Mouse (Mus musculus) heart, adult 2 months (tissue): ENCODE measurements around the gene Zscan20. TPM values are rescaled to one million over a fixed set of nuclear protein-coding genes. Genes with fewer than 3 reads are reported as not detected.
A peak's percentile ranks its signal among the peaks of the same experiment; 100 is the strongest.

Source experiments
- DNase-seq, 2 experiments: peaks; one replicate each; pipeline ENCODE4 v3.0.0; 2021
- H3K27ac ChIP-seq: fragments of 200-600 bp; 2 replicates; pipeline ENCODE4 v1.8.1; 2022
- H3K27me3 ChIP-seq: fragments of 200-500 bp; 2 replicates; pipeline ENCODE4 v1.6.1; 2012; ENCODE audit warnings: mild to moderate bottlenecking, low read length, inconsistent platforms, mixed read lengths; ENCODE audit not compliant: control insufficient read depth, insufficient read depth
- H3K36me3 ChIP-seq: fragments of 200-500 bp; 2 replicates; pipeline ENCODE4 v1.6.1; 2012; ENCODE audit warnings: low read length, inconsistent platforms; ENCODE audit not compliant: control insufficient read depth, insufficient read depth
- H3K4me1 ChIP-seq: fragments of 200-500 bp; 2 replicates; pipeline ENCODE4 v1.6.1; 2011; ENCODE audit warnings: low read length; ENCODE audit not compliant: control insufficient read depth, insufficient read depth
- H3K4me3 ChIP-seq: fragments of 200-600 bp; 2 replicates; pipeline ENCODE4 v1.8.1; 2022
- H3K79me2 ChIP-seq: fragments of 200-500 bp; replicated peaks from 2 replicates; pipeline ENCODE4 v1.6.1; 2012; ENCODE audit warnings: mild to moderate bottlenecking, inconsistent platforms, low read length, moderate library complexity, mixed read lengths; ENCODE audit not compliant: control insufficient read depth, insufficient read depth
- H3K9ac ChIP-seq: fragments of 200-500 bp; 2 replicates; pipeline ENCODE4 v1.6.1; 2012; ENCODE audit warnings: low read depth, mild to moderate bottlenecking, control low read depth, inconsistent platforms, low read length, mixed read lengths
- CTCF ChIP-seq: fragments of 200-600 bp; IDR thresholded peaks from 2 replicates; pipeline ENCODE4 v1.8.1; 2022; ENCODE audit warnings: antibody characterized with exemption, mild to moderate bottlenecking, moderate library complexity
- EP300 ChIP-seq: fragments of 200-500 bp; IDR thresholded peaks from 2 replicates; pipeline ENCODE4 v1.6.1; 2011; ENCODE audit warnings: low read depth, low read length, control low read depth; ENCODE audit not compliant: insufficient read depth
- POLR2A ChIP-seq: fragments of 200-500 bp; IDR thresholded peaks from 2 replicates; pipeline ENCODE4 v1.6.1; 2011; ENCODE audit warnings: mild to moderate bottlenecking, low read depth, low read length, control low read depth; ENCODE audit not compliant: insufficient read depth
- WGBS: fragments of 180-500 bp; shearing (Covaris S2); methylation state at CpG from one replicate; pipeline ENCODE4 v1.1.7; 2018; 5-methylcytosine and 5-hydroxymethylcytosine counted together
- intact Hi-C: fragments of 180-260 bp; cut with DNase I; formaldehyde crosslinking; loops from one replicate; pipeline ENCODE4 v1.15.1; 2025
- polyA plus RNA-seq: library from polyadenylated mRNA; depleted of rRNA; stranded (reverse); fragments of >200 nt; gene quantifications from 2 replicates; pipeline ENCODE4 v1.2.3, GENCODE M21; 2012
- total RNA-seq, 2 experiments: library from RNA; stranded (reverse); gene quantifications; 2 replicates each; pipeline ENCODE4 v1.2.3; 2021

Zscan20 gene
- total and polyA plus RNA-seq, 3 experiments, result 1.8 to 10.1 (median 6.0) TPM

DNA sequence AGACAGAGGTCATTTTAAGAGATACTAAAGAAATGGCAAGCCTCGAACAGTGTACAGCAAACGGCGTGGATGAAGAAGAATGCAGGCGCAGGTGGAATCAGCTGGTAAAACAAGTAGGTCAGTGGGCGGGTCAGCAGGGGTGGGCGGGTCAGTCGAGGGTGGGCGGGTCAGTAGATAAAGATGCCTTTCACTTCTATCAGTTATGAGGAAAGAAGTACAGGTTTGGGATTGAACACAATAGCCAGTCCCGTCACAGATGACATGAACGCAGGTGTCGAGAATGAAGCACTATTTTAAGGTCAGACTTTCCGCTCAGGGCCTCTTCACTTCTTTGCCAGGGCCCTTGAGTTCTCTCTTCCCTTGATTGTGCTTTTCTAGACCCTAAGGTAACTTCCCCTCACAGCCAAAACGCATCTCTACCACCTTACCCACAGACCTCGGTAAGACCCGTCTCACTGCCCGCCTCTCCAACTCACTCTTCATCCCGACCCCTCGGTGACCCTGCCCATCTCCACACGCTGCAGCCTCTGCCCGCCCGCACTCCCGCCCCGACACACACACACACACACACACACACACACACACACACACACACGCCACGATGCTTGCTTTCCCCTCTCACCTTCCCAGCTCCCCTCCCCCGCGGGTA is 498 bp downstream of the Zscan20 start:
- Histone ChIP-seq H3K27me3 (no peaks in the 10 kb centered on the region), H3K4me3 (peak overlapping the region; percentile 59), H3K36me3 (no peaks in the 10 kb centered on the region), H3K79me2 (no peaks in the 10 kb centered on the region), H3K4me1 (no peaks in the 10 kb centered on the region), H3K27ac (peak overlapping the region; percentile 18; the same call in 1 of the 2 replicates), H3K9ac (peak overlapping the region; percentile 58)
- WGBS, result 5% methylated on average over 27 of the region's 27 CpGs
- DNase-seq, result no peak
- intact Hi-C loops, result no loop called here
- TF ChIP-seq CTCF, result no peak
- TF ChIP-seq EP300, result no peak
- no peak for TF ChIP-seq POLR2A

DNA sequence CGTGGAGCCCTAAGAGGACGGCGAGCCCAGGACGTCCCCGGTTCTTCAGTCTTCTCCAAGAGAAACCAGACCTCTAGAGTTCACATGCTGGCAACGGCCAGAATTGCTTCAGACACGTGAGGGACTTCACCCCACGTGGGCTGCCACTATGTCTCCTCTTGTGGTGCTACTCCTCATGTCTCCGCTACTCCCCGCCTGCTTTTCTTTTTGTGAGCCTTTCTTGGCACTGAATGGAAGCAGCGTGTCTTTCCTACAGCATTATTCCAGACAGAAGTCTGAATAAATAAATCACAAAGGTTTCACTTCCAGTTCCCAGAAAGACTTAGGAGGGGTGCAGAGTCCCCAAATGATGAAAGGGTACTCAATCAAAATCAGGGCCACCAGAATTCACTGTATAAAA is 2.2 kb downstream of the Zscan20 start:
- H3K27me3 ChIP-seq, result no peaks in the 10 kb centered on the region
- TF ChIP-seq POLR2A (no peak), CTCF (no peak), EP300 (no peak)
- no peak overlapping the region for H3K4me3 ChIP-seq
- no peaks in the 10 kb centered on the region for H3K79me2 ChIP-seq
- no peak overlapping the region for H3K27ac ChIP-seq
- H3K4me1 ChIP-seq, result no peaks in the 10 kb centered on the region
- intact Hi-C loops, result no loop called here
- H3K9ac ChIP-seq, result no peak overlapping the region; the same call in 1 of the 2 replicates
- no peaks in the 10 kb centered on the region for H3K36me3 ChIP-seq
- 62% methylated on average over 11 of the region's 11 CpGs for WGBS
- DNase-seq, result peak in 1 of 2 experiments; percentile 14

DNA sequence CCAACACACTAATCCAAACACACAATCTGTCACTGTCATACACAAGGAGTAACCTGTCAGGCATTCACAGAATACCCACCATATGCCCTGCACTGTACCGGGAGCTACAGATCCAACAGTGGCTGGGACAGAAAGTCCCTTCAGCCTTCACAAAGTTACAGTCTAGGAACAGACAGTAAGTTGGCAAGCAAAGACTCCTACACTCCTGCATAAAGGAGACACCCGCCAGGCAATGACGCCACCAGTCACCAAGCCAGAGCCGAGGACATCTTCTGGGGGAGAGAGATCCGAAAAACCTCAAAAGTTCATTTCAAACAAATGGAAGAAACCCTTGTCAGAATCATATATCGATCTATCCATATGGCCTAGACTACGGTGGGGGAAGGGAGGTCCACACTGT is 3.3 kb downstream of the Zscan20 start:
- TF ChIP-seq POLR2A (no peak), EP300 (no peak), CTCF (no peak)

DNA sequence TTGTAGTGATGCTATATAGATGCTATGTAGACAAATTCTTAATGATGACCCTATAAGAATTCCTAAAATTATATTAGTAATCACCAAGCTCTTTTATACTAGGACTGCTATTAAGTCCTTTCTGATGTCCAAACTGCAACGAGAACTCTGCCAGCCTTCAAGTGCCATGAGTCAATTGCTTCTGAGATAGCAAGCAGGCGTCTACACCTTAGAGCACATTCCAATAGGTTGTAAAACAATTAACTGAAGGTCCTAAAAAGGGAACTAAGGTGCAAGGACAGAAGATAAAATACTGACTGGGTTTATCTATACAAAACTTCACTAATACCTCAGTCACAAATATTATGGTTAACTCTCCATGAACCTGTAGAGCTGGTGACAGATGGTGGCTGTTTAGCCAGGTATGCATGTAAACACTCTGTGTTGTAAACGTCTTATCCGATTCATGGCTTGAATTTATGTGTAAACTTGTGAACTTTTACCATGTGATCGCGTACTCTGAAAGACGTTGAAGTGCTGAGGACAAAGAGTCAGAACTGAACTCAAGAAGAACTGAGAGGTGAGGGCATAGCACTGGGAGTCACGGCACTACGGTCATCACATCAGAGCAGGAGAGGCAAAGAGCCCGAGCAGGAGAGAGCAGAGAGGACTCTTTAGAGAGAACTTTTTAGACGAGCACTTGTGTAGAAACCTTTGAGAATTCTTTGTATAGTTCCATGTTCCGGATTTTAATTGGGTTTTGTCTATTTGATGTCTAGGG is 11.9 kb downstream of the Zscan20 start:
- DNase-seq, result no peak
- Histone ChIP-seq H3K9ac (no peak overlapping the region), H3K4me1 (no peaks in the 10 kb centered on the region), H3K79me2 (no peaks in the 10 kb centered on the region), H3K27me3 (no peaks in the 10 kb centered on the region), H3K36me3 (no peaks in the 10 kb centered on the region), H3K27ac (no peak overlapping the region), H3K4me3 (no peak overlapping the region)
- TF ChIP-seq POLR2A (no peak), EP300 (no peak), CTCF (no peak)
- 80% methylated on average over 12 of the region's 12 CpGs for WGBS
- intact Hi-C loops, result no loop called here

More for the DNA sequence above, 3.3 kb downstream of the Zscan20 start:
- Histone ChIP-seq H3K27me3 (no peaks in the 10 kb centered on the region), H3K36me3 (no peaks in the 10 kb centered on the region), H3K9ac (no peak overlapping the region), H3K4me3 (no peak overlapping the region), H3K4me1 (no peaks in the 10 kb centered on the region), H3K79me2 (no peaks in the 10 kb centered on the region), H3K27ac (no peak overlapping the region)
- intact Hi-C loops, result no loop called here
- WGBS, result 90% methylated on average over 7 of the region's 7 CpGs
- no peak for DNase-seq

DNA sequence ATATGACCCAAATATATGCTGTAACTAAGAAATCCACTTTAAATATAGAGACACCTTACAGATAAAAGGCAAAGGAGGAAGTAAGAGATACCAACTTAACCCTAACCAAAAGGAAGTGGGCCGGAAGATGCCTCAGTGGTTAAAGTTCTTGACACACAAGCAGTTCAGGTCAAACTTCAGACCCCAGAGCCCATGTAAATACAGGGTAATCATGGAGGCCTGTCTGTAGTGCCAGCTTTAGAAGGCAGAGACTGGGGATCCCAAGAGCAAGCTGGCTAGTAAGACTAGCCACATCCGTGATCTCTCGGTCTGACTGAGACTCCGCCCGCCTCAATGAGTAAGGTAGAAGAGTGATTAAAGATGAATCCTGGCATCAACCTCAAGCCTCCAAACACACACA is 15.8 kb downstream of the Zscan20 start:
- Histone ChIP-seq H3K4me3 (no peak overlapping the region), H3K79me2 (no peaks in the 10 kb centered on the region), H3K4me1 (no peaks in the 10 kb centered on the region), H3K36me3 (no peaks in the 10 kb centered on the region), H3K27me3 (no peaks in the 10 kb centered on the region), H3K9ac (no peak overlapping the region), H3K27ac (no peak overlapping the region)
- intact Hi-C loops, result no loop called here
- TF ChIP-seq CTCF (no peak), POLR2A (no peak), EP300 (no peak)
- DNase-seq, result no peak
- WGBS, result 100% methylated on average over 4 of the region's 5 CpGs

DNA sequence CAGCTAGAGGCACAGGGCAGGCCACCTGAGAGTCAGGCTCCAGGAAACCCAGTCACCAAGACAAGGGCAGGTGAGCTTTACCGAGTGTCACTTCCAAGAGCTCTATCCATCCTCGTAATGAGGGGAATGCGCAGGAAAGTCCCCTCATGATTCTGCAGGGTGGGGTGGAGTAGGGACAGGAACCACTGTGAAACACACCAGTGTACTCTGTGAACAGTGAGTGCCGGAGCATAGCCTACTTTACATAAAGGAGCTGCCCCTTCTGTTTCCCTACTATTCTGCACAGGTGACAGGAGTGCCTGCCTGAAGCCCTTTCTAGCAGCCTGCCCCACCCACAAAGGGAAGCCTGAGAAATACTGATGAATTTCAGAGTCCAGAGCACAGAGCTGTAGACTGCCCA is 16.6 kb downstream of the Zscan20 start:
- no peaks in the 10 kb centered on the region for H3K36me3 ChIP-seq
- intact Hi-C loops, result no loop called here
- no peaks in the 10 kb centered on the region for H3K27me3 ChIP-seq
- no peaks in the 10 kb centered on the region for H3K4me1 ChIP-seq
- no peaks in the 10 kb centered on the region for H3K79me2 ChIP-seq
- no peak for DNase-seq
- no peak overlapping the region for H3K4me3 ChIP-seq
- H3K9ac ChIP-seq, result no peak overlapping the region
- H3K27ac ChIP-seq, result no peak overlapping the region
- 97% methylated on average over 4 of the region's 4 CpGs for WGBS
- TF ChIP-seq POLR2A, result no peak
